Mouse (Mus musculus): ENCODE results near the gene 1600002K03Rik.
A peak's percentile ranks its signal among the peaks of the same experiment; 100 is the strongest.

Gene 1600002K03Rik

DNA sequence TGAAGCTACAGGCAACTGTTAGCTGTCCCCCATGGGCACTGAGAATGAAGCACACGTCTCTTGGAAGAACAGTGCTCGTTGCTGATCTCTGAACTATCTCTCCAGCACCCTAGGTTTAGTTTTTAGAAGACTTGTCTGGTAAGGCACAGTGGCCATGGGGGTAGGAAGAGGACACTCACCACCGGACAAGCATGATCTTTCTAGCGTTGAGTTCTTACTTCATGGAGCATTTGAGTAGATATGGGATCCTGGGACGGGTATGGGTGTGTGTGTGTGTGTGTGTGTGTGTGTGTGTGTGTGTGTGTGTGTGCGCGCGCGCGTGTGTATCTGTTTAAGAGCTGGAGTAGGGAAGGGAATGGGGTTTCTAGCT is 32.1 kb upstream of the 1600002K03Rik start, which contains the start of gene Cbarp:
Cbarp (minus strand) TSS at position 170 of the 370 bp plus-strand sequence.
- DNase-seq (ENCODE audit: low spot score in 2 of 2): no peak

GRCm38 (mm10) chr10:80141243-80141642 is 31.5 kb upstream of the 1600002K03Rik start:
- peak; percentile 98 for DNase-seq (ENCODE audit: low spot score in 2 of 2)

DNA sequence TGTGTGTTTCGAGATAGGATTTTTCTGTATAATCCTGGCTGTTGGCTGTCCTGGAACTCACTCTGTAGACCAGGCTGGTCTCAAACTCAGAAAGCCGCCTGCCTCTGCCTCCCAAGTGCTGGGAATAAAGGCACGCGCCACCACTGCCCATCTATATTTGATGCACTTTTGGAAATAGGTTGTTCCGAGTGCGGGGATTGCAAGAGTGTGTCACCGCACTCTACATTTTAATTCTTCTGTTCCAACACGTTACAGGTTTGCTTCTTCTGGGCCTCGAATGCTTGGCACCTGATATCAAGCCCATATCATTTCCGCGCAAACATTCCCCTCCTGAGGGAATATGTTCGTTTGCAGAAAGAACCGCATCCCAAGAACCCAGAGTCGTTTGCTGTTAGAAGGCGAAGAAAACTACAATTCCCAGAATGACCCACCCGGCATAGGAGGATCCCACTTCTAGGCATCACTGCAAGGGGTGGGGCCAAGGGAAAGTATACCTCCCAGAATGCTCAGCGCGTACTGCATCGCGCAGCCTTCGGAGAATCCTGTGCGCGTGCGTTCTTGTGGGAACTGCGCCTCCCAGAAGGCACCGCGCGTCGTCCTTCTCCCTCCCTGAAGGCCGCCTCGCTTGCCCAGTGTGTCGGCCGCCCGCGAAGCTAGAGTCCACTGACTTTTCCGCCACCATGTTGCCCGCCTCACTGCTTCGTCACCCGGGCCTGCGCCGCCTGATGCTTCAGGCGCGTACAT is 30.8 kb upstream of the 1600002K03Rik start:
- peak; percentile 97 to 98 for DNase-seq (ENCODE audit: low spot score in 2 of 2)

GRCm38 (mm10) chr10:80142530-80142925 is 30.2 kb upstream of the 1600002K03Rik start:
- DNase-seq (ENCODE audit: low spot score in 2 of 2): no peak

- DNase-seq (ENCODE audit: low spot score in 2 of 2): no peak
These were observed 29.1 kb upstream of the 1600002K03Rik start for GRCm38 (mm10) chr10:80143664-80144063.

DNA sequence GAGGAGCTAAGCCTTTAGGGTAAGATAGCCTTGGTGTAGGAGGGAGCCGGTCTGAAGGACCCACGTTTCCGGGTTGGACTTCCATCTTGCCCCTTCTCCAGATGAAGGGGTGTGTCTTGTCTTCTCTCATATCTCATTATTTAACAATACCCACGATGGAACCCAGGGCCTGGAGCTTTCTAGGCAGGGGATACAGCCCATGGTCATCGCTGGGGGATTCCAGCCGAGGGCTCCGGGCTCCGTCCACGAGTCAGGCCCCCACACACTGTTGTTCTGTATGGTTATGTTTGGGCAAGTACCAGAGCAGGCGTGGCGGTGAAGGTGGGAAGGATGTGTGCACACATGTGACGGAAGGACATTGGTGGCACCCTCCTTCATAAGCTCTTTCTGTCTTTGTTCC is 28.6 kb upstream of the 1600002K03Rik start:
- peak in 1 of 2 experiments; percentile 25 for DNase-seq (ENCODE audit: low spot score in 2 of 2)

- peak; percentile 80 to 82 for DNase-seq (ENCODE audit: low spot score in 2 of 2)
These were observed 27.6 kb upstream of the 1600002K03Rik start for GRCm38 (mm10) chr10:80144864-80145838.

DNA sequence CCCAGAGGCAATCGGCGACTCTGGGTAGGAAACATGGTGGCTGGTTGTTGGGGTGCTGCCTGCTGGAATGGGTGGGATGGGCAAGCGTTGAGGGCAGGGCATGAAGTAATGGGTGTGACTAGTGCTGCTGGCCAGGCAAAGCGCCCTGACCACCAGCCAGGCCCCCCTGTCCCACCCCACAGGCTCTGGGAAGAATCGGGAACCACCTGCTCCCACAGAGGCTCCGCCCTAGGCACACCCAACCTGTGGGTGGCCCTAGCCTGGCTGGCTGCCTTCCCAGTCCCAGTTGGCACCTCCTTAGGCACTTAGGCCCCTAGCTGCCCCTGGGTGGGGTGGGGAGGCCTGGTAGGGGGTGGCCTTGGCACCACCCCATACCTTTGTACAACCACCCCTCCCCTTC is 26.8 kb upstream of the 1600002K03Rik start:
- no peak for DNase-seq (ENCODE audit: low spot score in 2 of 2)

GRCm38 (mm10) chr10:80146568-80147011 is 26.2 kb upstream of the 1600002K03Rik start:
- DNase-seq (ENCODE audit: low spot score in 2 of 2): peak in 1 of 2 experiments; percentile 52

DNA sequence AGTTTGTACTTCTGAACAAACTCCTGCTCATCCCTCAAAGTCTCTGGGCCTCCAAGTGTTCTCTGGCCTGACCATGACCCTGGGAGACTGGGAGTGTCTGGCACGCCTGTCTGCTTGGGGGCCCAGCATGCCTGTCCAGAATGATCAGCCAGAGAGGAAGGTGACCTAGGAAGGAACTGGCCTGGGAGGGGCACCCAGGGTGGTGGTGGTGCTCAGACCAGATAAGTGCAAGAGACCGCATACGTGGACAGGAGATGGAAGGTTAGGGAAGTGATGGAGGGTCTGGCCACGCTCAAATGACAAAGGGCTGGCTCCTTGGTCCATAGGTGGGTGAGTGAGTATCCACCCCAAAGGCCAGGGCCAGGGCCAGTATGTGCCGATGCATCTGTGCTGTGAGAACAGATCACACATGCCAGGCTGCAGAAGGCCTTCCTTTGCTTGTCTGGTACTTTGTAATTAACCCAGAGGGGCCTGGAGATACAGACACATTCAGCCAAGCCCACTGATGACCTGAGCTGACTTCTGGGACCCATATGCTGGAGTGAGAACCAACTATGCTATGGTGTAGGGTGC is 25.5 kb upstream of the 1600002K03Rik start:
- peak in 1 of 2 experiments; percentile 50 for DNase-seq (ENCODE audit: low spot score in 2 of 2)

DNA sequence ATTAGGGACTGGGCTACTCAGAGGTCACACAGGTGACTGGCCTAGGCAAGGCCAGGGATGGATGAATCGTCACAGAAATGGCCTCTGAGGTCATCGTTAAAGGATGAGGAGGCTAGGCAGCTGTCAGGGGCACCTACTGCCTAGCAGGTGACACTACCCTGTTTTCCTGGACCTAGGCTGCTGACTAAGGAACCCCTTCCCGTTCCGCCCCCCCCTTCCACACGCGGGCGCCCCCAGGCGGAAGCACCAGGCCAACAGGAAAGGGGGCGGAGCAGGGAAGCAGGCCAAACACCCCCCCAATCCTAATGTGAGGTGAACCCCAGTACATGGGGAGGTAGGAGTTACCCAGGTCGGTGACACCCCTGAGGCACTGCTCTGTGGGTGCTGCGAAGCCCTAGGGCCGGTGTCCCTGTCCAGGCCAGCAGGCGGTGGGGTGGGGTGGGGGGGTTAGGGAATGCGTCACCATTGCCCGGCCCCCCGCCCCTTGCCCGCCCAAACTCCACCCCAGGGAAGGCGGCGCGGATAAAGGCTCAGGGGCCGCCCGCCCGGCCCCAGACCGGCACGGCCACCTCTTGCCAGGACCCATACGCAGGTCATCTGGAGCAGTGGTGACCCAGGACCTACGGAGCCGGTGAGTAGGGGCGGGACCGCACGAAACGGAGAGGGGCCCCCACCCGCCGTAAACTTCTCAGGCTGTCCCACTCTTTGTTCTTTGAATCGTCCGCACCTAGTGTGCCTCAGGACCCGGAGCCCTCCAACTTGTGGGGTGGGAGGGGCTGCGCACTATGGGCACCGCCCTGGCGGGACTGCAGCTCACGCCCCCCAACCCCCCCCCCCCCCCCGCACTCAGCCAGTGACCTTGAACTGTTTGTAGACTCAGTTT is 24.8 kb upstream of the 1600002K03Rik start, which contains the start of gene Midn:
Midn (plus strand) TSS at position 554 of the 883 bp plus-strand sequence.
- peak; percentile 82 to 83 for DNase-seq (ENCODE audit: low spot score in 2 of 2)

DNA sequence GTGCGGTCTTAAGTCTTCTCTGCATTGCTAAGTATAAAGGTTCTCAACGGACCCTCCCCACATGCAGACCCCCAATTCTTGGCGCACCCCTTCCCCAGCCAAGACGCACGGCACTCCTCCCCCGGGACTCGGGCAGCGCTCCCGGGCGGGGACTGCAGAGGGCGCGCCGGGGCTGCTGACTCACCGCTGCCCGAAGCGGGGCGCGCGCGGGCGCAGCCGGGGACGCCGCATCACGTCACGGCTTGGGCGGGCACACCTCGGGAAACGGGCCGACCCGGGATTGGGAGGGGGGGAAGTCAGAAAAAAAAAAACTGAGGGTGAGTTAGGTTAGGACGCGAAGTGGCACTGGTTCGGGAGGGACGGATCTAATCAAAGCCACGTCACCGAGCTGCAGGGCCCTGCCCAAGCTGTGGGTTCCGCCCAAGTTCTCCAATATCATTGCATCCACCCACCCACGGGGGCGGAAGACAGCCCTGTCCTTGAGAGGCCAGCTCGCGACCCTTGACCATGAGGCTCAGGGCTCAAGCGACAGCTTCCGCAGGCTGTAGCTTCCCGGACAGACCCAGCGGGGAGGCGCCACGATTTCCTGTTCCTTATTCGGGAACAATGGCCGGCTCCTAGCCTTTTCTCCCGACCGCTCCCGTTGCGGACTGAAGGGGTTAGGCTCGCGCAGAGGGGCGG is 24.0 kb upstream of the 1600002K03Rik start:
- peak; percentile 96 for DNase-seq (ENCODE audit: low spot score in 2 of 2)

DNA sequence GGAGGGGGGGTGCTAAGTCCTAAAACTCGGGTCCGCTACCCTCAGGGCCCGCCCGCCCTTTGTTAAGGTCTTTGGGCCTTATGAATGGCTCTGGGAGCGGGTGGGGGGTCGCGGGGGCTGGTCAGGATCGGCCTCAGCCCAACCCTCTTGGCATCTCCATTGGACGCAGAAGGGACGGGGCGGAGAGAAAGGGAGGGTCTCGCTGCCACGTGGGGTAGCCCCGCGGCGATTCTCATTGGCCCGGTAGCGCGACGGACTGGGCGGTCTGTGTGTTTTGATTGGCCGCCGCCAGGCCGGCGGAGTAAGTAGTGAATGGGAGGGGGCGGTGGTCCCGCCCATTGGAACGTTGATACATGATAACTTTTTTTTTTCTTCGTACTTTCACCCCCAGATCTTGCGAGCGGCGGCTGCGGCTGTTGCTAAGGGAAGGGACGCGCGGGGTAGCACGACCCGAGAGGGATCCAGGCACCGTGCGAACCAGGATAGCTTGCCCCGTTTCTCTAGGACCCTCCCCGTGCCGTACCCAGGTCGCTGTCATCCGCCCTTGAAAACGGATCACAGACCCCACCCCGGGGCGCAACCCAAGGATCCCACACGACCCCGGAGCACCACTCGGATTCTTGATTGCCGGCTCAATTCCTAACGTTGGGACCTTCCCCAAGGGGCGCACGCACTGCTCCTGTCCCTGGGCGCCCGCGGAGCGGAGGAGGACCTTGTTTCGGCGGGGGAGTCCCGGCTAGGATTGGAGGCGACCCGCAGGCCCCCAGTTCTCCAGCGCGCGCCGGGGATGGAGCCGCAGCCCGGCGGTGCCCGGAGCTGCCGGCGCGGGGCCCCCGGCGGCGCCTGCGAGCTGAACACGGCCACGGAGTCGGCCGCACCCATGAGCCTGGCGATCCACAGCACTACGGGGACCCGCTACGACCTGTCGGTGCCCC is 23.2 kb upstream of the 1600002K03Rik start:
- peak; percentile 99 to 100 for DNase-seq (ENCODE audit: low spot score in 2 of 2)

DNA sequence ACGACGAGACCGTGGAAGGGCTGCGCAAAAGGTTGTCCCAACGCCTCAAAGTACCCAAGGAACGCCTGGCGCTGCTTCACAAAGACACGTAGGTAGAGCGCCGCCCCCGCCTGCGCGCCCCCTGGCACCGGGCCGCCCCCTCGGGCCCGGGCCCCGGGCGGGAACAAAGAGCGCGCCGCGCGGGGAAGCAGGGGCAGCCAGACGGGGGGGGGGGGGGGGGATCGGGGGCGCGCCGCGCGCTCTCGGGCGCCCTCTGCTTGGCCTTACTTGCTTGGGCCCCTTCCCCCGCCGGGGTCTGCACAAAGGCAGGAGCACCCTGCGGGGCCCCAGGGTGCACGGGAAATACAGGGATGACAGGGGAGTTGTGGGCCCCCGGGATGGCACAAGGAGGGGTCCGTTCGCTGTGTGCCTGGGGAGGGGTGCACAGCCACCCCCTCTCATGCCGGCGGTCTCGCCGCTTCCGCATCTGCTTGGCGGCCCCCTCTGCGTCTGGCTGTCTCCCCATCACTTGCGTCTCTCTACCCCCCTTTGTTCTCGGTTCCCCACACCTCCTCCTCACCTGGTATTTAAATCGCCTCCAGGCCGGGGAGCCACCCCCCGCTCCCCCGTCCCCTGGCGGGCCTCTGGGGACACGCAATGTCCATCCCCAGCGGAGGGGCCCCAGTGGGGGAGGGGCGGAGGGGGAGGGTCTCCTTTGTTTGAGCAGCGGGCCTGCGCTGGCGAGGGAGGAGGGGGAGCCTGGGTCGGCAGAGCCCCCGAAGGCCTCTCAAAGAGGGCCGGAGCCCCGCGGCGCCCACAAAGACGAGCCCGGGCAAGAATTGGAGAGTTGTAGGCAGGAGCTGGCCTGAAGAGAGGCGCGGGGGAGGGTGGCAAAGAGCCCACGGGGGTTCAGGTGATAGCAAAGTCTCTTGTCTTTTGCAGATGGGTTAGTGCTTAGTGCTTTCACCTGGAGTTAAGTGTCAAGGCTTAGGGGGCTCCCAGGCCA is 22.2 kb upstream of the 1600002K03Rik start:
- DNase-seq (ENCODE audit: low spot score in 2 of 2): peak; percentile 79 to 83

- DNase-seq (ENCODE audit: low spot score in 2 of 2): peak; percentile 86 to 87
These were observed 21.3 kb upstream of the 1600002K03Rik start for GRCm38 (mm10) chr10:80151211-80152034.

DNA sequence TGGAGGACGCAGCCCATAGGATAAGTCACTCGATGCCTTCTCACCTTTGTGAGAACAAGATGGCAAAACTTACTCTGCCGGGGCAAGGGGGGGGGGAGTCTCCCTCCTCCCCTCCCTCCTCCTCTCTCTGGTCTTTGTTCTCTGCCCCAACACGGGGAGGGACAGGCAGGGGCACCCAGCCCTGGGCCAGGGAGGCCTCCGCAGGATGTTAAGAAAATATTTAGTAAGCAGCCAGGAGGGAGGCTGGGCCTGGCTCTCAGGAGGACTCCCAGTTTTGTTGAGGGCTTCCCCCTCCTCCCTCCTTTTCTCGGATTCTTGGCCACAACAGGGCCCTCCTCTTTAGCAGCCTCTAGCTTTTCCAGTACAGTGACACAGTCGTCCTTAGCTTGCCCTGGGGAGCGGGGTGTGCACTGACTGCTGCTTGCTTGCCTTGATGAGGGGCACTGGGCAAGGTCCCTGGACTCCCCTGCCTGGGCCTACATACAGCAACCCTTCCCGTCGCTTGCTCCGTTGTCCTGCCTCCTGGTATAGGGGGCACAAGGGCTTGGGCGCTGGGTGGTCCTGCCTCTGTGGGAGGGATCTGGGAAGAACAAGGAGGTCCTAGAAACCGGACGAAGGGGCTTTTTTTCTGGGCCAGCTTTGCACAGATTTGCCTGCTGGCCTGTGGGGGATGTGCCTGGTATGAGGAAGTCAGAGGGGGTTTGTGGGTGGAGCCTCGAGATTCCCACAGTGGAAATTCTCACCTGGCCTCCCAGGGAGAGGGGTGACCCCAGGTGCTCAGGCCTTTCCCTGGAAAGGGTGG is 20.5 kb upstream of the 1600002K03Rik start:
- no peak for DNase-seq (ENCODE audit: low spot score in 2 of 2)
